Mouse (Mus musculus): ENCODE results near the gene Oas1f.

DNA sequence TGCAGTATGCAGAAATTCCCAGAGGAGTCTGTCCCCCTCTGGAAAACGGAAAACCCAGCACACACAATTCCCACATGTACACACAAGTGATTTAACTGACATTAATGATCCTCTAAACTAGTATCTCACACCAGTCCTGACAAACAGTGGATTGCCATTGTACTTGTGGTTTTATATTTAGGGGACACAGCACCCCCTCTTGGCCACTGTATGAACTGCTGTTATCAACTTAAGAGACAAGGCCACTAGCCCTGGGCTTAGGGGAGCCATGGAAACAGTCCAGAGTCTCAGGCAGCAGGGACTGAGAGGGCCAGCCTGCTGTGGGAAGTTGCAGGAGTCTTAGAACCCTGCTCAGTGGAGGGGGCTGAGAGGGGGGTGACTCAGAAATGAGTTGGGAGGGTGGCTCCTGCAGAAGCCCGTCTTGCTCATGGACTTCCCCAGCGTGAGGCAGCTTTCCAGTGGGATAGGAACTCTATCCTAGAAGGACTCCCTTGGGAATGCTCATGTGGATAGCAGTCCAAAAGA is 18.2 kb downstream of the Oas1f start:
- TF ChIP-seq CTCF (IDR thresholded peaks at IDR 0.05; ENCODE audit: low read depth) (peak; percentile 63), EP300 (IDR thresholded peaks at IDR 0.05; ENCODE audit: low read depth) (no peak)

All from liver, postnatal 0 days (tissue).